Mouse (Mus musculus): ENCODE results near the gene Rab11fip3. TPM values are rescaled to one million over a fixed set of nuclear protein-coding genes. Genes with fewer than 3 reads are reported as not detected.

Rab11fip3 gene
- polyA plus RNA-seq, 1 experiment from 2014 or later, result 4.5 TPM

DNA sequence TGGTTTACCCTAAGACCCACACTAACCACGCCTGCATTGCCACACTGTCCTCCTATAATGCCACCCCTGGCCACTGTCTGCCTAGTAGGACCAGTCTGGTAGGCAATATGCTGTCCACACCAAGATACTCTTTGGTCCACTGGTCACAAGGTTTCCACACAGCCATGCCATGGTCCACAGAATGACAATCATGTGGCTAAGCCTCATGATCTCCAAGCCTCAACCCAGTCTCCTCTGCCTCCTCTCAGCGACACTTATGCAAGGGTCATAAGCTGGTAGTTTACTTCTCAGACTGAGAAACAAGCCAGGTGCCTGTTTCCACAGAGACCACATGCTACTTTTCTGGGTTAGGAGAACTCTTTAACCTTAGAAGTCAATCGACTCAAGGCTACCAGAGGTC lies 86.4 kb downstream of the Rab11fip3 start:
- no peak for ATAC-seq (ENCODE audit: low FRiP score, low TSS enrichment)
- no peak overlapping the region; the same call in 1 of the 2 replicates for H3K9ac ChIP-seq (ENCODE audit: low read length)
- H3K27ac ChIP-seq (replicated peaks), result no peak overlapping the region
- H3K27me3 ChIP-seq (ENCODE audit: control insufficient read depth, insufficient read depth, low read length), result no peaks in the 10 kb centered on the region
- no peaks in the 10 kb centered on the region for H3K36me3 ChIP-seq (ENCODE audit: control insufficient read depth, insufficient read depth, low read length)
- H3K4me1 ChIP-seq (replicated peaks; ENCODE audit: control insufficient read depth, insufficient read depth), result peaks cover 7% of the 10 kb centered on the region; the same call in 1 of the 2 replicates
- no peak overlapping the region for H3K4me2 ChIP-seq (replicated peaks; ENCODE audit: low read depth)
- no peak for TF ChIP-seq EP300 (optimal IDR thresholded peaks at IDR 0.05)
- no peak for TF ChIP-seq CTCF (IDR thresholded peaks at IDR 0.05; ENCODE audit: low read depth)
- 84% methylated on average over 3 of the region's 3 CpGs for WGBS
- no peaks in the 10 kb centered on the region for H3K9me3 ChIP-seq (ENCODE audit: control insufficient read depth, low read length)
- DNase-seq (ENCODE audit: low spot score), result no peak
- no peak overlapping the region for H3K4me3 ChIP-seq (ENCODE audit: low read depth, low read length)

DNA sequence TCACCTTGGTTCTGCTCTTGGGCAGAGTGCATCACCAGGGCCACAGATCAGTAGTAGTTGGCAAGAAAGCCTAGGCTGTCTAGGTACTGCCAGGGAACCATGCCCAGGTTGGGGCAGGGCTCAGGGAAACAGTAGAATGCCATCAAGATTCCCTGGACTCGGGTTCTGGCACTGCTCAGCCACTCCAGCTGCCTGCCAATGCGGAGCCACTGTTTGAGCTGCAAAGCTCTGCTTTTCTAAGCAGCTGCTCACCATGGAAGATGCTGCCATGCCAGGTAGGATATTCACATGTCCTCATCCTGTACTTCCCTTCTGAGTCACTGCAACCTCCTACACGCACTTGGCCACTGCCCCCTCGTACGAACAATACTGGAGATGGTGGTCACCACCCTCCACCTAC lies 88.5 kb downstream of the Rab11fip3 start:
- DNase-seq (ENCODE audit: low spot score) (no peak), ATAC-seq (ENCODE audit: low FRiP score, low TSS enrichment) (no peak)
- Histone ChIP-seq H3K4me1 (replicated peaks; ENCODE audit: control insufficient read depth, insufficient read depth) (peaks cover 7% of the 10 kb centered on the region; the same call in 1 of the 2 replicates), H3K27me3 (ENCODE audit: control insufficient read depth, insufficient read depth, low read length) (no peaks in the 10 kb centered on the region), H3K4me2 (replicated peaks; ENCODE audit: low read depth) (no peak overlapping the region), H3K9ac (ENCODE audit: low read length) (no peak overlapping the region), H3K27ac (replicated peaks) (peak overlapping the region; percentile 53), H3K36me3 (ENCODE audit: control insufficient read depth, insufficient read depth, low read length) (no peaks in the 10 kb centered on the region), H3K9me3 (ENCODE audit: control insufficient read depth, low read length) (no peaks in the 10 kb centered on the region), H3K4me3 (ENCODE audit: low read depth, low read length) (no peak overlapping the region)
- no peak for TF ChIP-seq EP300 (optimal IDR thresholded peaks at IDR 0.05)
- no peak for TF ChIP-seq CTCF (IDR thresholded peaks at IDR 0.05; ENCODE audit: low read depth)
- WGBS, result 63% methylated on average over 5 of the region's 5 CpGs

DNA sequence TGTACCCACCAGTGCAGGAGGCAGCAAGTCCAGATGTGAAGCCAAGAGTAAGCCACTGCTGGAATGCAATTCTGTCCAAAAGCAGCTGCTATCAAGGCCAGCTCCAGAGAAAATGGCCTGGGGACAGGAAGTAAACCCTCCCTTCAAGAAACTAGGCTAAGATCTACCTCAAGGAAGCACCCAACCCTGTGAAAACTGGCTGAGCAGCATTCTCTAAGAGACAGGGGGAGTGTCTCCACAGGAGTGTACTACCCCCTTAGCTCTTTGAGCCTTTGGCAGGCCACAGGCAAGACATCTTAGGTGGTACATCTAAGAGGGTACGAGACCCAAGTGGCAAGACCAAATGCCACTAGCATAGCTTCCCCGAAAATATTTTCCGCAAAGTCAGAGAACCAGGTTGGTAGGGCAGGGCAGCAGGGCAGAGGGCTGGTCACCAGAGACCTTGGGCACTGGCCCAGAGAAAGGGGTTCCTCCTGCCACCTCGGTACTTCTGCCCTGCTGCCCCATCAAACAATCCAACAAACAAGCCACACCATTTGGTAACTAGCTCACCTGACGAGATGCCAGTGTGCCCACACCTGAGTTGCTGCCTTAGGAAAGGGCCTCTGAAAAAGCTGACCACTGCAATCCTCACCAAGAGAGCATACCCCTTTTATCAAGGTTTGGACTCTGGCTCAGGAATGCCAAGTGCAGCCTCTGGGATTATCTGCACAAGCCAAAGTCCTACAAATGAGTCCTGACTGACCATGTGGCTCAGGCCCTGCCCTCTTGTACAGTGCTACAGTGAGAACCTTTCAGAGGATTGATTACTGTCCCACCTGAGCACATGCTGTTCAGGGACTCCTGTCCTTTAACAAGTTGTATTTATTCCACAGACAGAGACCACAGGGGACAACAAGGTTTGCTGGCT lies 89.3 kb downstream of the Rab11fip3 start:
- Histone ChIP-seq H3K27ac (replicated peaks) (peak overlapping the region; percentile 53), H3K9ac (ENCODE audit: low read length) (peak overlapping the region; percentile 13; the same call in 1 of the 2 replicates), H3K4me2 (replicated peaks; ENCODE audit: low read depth) (0 out of 2 replicates have a peak overlapping the region, but pooled peaks have one; percentile 17), H3K27me3 (ENCODE audit: control insufficient read depth, insufficient read depth, low read length) (no peaks in the 10 kb centered on the region), H3K4me3 (ENCODE audit: low read depth, low read length) (no peak overlapping the region), H3K4me1 (replicated peaks; ENCODE audit: control insufficient read depth, insufficient read depth) (peaks cover 7% of the 10 kb centered on the region; the same call in 1 of the 2 replicates), H3K36me3 (ENCODE audit: control insufficient read depth, insufficient read depth, low read length) (no peaks in the 10 kb centered on the region), H3K9me3 (ENCODE audit: control insufficient read depth, low read length) (no peaks in the 10 kb centered on the region)
- DNase-seq (ENCODE audit: low spot score), result no peak
- 68% methylated on average over 5 of the region's 5 CpGs for WGBS
- ATAC-seq (ENCODE audit: low FRiP score, low TSS enrichment), result no peak; the same call in 1 of the 2 replicates
- TF ChIP-seq CTCF (IDR thresholded peaks at IDR 0.05; ENCODE audit: low read depth), result no peak
- no peak for TF ChIP-seq EP300 (optimal IDR thresholded peaks at IDR 0.05)

DNA sequence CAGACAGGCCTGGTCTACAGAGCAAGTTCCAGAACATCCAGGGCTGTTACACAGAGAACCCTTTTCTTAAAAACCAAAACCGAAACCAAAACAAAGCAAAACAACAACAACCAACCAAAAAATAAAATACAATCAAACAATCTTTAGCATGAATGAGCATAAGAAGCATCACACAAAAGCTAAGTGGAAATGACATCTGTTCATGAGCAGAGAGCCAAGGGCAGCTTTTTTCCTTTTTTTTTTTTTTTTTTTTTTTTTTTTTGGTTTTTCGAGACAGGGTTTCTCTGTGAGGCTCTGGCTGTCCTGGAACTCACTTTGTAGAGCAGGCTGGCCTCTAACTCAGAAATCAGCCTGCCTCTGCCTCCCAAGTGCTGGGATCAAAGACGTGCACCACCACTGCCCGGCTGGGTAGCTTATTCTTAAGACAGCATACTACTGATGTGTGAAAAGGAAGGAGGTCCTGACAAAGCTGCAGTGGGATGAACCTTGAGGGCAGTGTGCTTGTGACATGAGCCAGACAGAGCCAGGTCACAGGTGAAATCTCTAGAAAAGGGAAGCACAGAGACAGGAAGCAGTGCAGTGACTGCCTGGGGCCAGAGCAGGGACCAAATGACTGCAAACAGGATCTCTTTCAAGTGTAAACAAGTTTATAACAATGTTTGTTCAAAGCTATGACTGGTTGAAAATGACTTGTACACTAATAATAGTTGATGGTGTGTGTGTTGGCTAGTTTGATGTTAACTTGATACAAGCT lies 98.2 kb downstream of the Rab11fip3 start:
- DNase-seq (ENCODE audit: low spot score) (no peak), ATAC-seq (ENCODE audit: low FRiP score, low TSS enrichment) (no peak)
- Histone ChIP-seq H3K9me3 (ENCODE audit: control insufficient read depth, low read length) (no peaks in the 10 kb centered on the region), H3K4me2 (replicated peaks; ENCODE audit: low read depth) (no peak overlapping the region), H3K9ac (ENCODE audit: low read length) (no peak overlapping the region), H3K27ac (replicated peaks) (no peak overlapping the region), H3K4me3 (ENCODE audit: low read depth, low read length) (no peak overlapping the region), H3K36me3 (ENCODE audit: control insufficient read depth, insufficient read depth, low read length) (no peaks in the 10 kb centered on the region), H3K27me3 (ENCODE audit: control insufficient read depth, insufficient read depth, low read length) (no peaks in the 10 kb centered on the region), H3K4me1 (replicated peaks; ENCODE audit: control insufficient read depth, insufficient read depth) (no peaks in the 10 kb centered on the region)
- TF ChIP-seq CTCF (IDR thresholded peaks at IDR 0.05; ENCODE audit: low read depth) (no peak), EP300 (optimal IDR thresholded peaks at IDR 0.05) (no peak)
- WGBS, result 80% methylated on average over 4 of the region's 4 CpGs

DNA sequence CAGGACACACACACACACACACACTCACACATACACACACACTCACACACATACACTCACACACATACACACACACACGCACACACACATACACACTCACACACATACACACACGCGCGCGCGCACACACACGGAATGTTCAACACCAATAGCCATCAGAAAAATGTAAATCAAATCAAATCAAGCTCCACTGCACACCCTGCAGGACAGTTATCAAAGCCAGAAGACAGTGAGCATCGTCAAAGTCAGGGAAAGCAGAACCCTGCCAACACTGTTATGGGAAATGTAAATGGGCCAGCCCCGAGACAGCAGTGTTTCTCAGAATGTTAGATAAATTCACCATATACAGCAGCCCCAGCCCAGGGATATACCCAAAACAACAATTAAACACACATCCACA lies 98.9 kb downstream of the Rab11fip3 start:
- no peaks in the 10 kb centered on the region for H3K36me3 ChIP-seq (ENCODE audit: control insufficient read depth, insufficient read depth, low read length)
- H3K4me2 ChIP-seq (replicated peaks; ENCODE audit: low read depth), result no peak overlapping the region
- H3K4me3 ChIP-seq (ENCODE audit: low read depth, low read length), result no peak overlapping the region
- TF ChIP-seq EP300 (optimal IDR thresholded peaks at IDR 0.05), result no peak
- peak; percentile 42 for TF ChIP-seq CTCF (IDR thresholded peaks at IDR 0.05; ENCODE audit: low read depth)
- H3K9ac ChIP-seq (ENCODE audit: low read length), result no peak overlapping the region
- no peak for ATAC-seq (ENCODE audit: low FRiP score, low TSS enrichment)
- DNase-seq (ENCODE audit: low spot score), result no peak
- 83% methylated on average over 9 of the region's 9 CpGs for WGBS
- no peaks in the 10 kb centered on the region for H3K4me1 ChIP-seq (replicated peaks; ENCODE audit: control insufficient read depth, insufficient read depth)
- no peaks in the 10 kb centered on the region for H3K9me3 ChIP-seq (ENCODE audit: control insufficient read depth, low read length)
- no peak overlapping the region for H3K27ac ChIP-seq (replicated peaks)
- H3K27me3 ChIP-seq (ENCODE audit: control insufficient read depth, insufficient read depth, low read length), result no peaks in the 10 kb centered on the region
